Mouse (Mus musculus): ENCODE measurements around the gene Rab27a. TPM values are rescaled to one million over a fixed set of nuclear protein-coding genes. Genes with fewer than 3 reads are reported as not detected.

Rab27a gene
- 10 to 100 TPM; 14.5 to 17.3 TPM for total RNA-seq (2021)
- long read RNA-seq, experiment 1, partial matches to known transcripts, result 2 of 5 reads
- long read RNA-seq, experiment 1, other reads (novel, unspliced or antisense), result 2 of 5 reads
- long read RNA-seq, experiment 2, partial matches to known transcripts, result 1 of 9 reads
- long read RNA-seq, experiment 2, other reads (novel, unspliced or antisense), result 4 of 9 reads

DNA sequence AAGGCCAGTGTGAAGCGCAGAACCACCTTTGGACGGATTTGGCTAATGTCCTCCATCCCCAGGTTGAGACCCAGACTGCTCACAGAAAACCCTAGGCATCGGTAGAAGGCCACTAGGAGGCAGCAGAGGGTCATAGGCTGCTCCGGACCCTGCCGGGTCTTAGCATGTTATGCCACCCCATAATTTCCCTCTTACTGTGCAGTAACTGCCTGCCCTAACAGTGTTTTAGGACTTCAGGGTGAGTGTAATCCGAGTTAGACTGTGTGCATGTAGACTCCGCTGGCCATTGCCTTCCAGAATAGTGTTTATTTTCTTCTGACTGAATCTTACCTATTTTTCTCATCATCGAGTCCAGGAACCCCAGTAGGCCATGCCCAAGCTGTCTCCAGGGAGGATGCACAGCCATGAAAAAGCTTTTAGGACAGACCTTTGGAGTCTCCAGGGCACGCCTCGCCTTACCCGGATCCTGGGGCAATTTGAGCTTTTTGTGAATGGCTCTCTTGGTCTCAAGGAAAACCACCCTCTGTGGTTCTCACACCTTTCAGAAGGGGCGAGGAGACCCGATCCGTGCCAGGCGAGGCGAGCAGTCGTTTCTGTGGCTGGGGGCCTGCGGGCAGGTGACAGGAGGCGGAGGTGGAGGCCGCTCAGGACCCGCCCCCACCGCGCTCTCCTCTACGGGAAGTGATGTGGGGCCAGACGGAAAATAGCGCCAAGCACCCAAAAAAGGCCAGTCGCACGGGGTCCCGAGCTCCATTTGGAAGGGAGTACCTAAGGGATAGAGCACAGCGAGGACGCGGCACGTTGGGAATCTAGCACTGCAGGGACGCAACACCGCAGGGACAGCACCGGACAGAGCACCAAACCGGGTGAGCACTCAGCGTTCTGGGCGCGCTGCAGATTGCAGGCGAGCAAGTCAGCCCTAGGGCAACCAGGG lies at the start of gene Rab27a:
Gene Rab27a (plus strand): TSS at position 709 of the 934 bp plus-strand sequence.
- peak within 1 kb of the TSS; percentile 85 for H3K27ac ChIP-seq
- peak within 1 kb of the TSS; percentile 66 for H3K4me3 ChIP-seq
- peak; percentile 95 for TF ChIP-seq CTCF (conservative IDR thresholded peaks at IDR 0.05)
- peak; percentile 72 to 86 for DNase-seq (ENCODE audit: low spot score in 2 of 2)

DNA sequence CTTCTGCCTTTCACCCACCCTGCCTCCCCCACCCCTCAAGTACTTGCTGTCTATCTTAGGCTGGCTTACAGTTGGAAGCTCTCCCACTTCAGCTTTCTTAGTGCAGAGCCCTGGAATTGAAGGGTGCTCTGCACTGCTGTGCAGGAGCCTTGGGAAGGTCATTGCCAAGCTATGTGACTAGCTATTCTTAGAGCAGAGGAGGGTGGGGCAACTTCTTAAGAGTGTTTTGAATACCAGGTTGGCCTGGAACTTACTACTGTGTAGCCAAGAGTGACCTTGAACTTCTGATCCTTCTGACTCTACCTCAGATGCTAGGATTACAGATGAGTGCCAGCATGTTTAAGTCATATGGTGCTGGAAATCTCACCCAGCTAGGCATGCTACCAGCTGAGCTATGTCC lies 48.5 kb upstream of the Rab27a start:
- no peak for TF ChIP-seq CTCF (conservative IDR thresholded peaks at IDR 0.05)
- no peak for DNase-seq (ENCODE audit: low spot score in 2 of 2)
- Histone ChIP-seq H3K27ac (no peak overlapping the region), H3K4me3 (no peak overlapping the region)

DNA sequence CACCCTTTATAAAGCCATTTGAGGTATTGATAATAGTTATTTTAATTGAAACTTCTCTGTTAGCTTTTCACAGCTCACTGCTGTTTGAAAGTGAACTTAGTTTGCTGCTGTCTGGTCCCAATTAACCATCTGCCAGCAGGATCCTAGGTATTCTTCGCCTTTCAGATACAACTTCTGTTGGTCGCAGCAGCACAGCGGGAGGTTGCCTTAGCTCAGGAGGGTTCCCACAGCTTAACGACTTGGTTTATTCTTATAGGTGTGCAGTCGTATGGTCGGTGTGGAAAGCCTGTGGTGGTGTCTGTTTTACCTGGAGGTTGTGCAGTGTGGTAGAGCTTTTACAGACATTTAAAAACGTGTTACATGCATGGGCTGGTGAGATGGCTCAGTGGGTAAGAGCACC lies 47.8 kb upstream of the Rab27a start:
- Histone ChIP-seq H3K27ac (no peak overlapping the region), H3K4me3 (no peak overlapping the region)
- DNase-seq (ENCODE audit: low spot score in 2 of 2), result no peak
- TF ChIP-seq CTCF (conservative IDR thresholded peaks at IDR 0.05), result no peak

DNA sequence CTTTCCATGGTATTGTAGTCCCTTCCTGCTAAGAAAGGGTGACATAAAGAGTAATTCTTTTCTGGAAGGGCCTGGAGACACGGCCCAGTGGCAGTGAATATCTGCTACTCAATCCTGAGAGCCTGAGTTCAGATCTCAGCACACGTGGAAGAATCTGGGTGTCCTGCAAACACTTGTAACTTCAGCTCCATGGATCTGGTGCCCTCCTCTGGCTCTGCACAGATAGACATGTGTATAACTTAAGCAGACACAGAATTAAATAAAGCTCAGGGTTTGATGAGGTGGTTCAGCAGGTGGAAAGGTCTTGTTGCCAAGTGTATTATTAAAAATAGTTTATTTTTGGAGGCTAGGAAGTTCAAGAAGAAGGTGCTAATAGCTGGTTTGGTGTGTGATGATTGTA lies 44.2 kb upstream of the Rab27a start:
- no peak for DNase-seq (ENCODE audit: low spot score in 2 of 2)
- H3K4me3 ChIP-seq, result no peak overlapping the region
- H3K27ac ChIP-seq, result no peak overlapping the region
- peak; percentile 56 for TF ChIP-seq CTCF (conservative IDR thresholded peaks at IDR 0.05)

DNA sequence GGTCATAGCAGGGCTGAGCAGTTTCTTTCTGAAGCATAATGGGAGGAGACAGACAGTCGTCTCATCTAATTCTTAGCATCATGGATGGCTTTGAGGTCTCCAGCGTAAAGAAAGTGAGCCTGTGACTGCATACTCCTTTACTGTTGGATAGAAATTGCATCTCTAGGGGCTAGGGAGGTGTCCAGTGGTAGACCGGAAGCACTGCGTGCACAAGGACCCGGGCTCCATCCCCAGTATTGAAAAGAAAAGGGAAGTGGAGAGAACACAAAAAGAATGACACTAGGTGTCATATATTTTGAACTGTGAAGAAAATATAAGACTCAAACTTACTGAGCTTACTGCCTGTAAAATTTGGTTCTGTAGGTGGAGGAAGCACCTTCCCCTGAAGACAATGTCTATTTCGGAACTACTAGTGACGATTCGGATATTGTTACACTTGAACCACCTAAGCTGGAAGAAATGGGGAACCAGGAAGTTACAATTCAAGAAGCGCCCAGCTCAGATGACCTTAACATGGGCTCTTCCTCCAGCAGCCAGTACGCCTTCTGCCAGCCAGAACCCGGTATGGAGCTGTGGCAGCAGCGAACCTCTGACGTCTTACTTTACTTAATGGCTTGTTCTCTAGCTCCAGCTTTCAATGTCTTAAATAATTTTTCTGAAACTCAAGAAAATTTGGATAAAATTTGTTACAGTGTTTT lies 43.2 kb upstream of the Rab27a start:
- Histone ChIP-seq H3K4me3 (no peak overlapping the region), H3K27ac (no peak overlapping the region; the same call in 1 of the 2 replicates)
- no peak for TF ChIP-seq CTCF (conservative IDR thresholded peaks at IDR 0.05)
- DNase-seq (ENCODE audit: low spot score in 2 of 2), result no peak

DNA sequence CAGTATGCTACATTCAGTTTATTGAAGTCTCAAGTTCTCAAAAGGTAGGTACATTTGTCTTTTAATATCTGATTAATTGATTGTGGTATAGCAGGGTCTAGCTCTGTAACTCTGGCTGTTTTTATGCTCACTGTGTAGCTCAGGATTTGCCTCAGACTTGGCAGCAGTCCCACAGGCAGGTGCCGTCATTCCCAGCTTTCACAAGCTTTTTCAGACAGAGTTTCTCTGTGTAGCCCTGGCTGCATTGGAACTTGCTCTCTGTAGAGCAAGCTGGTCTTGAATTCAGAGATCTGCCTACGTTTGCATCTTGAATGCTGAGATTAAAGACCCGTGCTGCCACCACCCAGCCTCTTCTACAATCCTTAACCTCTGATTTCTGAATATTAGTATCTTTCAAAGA lies 42.5 kb upstream of the Rab27a start:
- TF ChIP-seq CTCF (conservative IDR thresholded peaks at IDR 0.05), result no peak
- Histone ChIP-seq H3K27ac (peak overlapping the region; percentile 11; the same call in 1 of the 2 replicates), H3K4me3 (no peak overlapping the region)
- DNase-seq (ENCODE audit: low spot score in 2 of 2), result no peak

DNA sequence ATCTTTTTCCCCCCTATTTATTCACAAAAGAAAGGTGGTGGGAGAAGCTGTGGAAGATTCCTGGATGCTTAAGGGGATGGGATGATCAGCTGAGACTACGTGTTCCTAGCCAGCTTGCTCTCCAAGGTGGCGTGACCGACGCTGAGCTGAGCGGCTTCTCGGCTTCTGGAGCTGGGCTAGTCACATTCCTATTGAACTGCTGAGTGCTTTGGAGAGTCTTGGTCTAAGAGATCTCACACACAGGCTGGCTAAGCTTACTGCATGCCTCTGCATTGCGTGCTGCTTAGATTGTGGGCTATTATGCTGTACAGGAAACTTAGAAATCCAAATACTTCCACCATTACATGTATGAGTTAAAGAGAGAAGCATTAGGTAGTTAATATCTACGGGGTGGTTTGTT lies 40.6 kb upstream of the Rab27a start:
- Histone ChIP-seq H3K4me3 (no peak overlapping the region), H3K27ac (no peak overlapping the region)
- no peak for TF ChIP-seq CTCF (conservative IDR thresholded peaks at IDR 0.05)
- no peak for DNase-seq (ENCODE audit: low spot score in 2 of 2)

DNA sequence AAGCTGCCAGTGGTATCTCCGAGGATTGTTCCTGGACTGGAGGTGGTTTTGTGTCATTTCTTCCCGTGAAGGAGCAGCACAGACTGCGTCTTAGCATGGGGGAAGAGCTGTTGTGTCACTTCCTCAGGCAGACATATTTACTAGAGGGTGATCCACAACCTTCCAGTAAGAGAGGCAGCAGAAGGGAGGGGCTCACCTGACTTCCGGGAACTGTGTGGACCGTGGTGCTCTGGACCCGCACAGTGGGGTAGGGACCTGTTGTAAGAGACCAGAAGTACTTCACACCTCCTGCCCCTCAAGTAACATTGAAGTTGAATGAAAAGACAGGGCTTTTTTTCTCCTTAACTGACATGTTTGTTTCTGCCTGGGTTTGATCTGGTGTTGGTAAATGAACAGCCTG lies 39.5 kb upstream of the Rab27a start:
- TF ChIP-seq CTCF (conservative IDR thresholded peaks at IDR 0.05), result no peak
- DNase-seq (ENCODE audit: low spot score in 2 of 2), result no peak
- Histone ChIP-seq H3K27ac (no peak overlapping the region), H3K4me3 (no peak overlapping the region)

DNA sequence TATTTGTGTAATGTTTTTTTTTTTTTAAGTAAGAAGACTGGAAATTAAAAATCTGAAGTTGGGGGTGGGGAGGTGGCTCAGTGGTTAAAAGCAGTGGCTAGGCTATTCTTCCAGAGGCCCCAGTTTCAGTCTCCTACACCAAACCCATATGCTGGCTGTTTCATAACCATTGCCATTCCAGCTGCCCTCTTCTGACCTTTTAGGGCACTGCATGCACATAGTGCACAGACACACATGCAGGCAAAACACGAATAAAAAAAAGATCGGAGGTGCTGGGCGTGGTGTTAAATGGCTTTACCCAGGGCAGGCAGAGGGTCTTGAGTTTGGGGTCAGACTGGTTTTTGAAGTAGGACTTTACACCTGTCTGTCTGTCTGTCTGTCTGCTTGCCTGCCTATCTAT lies 38.5 kb upstream of the Rab27a start:
- Histone ChIP-seq H3K27ac (no peak overlapping the region), H3K4me3 (no peak overlapping the region)
- TF ChIP-seq CTCF (conservative IDR thresholded peaks at IDR 0.05), result peak; percentile 39
- no peak for DNase-seq (ENCODE audit: low spot score in 2 of 2)

DNA sequence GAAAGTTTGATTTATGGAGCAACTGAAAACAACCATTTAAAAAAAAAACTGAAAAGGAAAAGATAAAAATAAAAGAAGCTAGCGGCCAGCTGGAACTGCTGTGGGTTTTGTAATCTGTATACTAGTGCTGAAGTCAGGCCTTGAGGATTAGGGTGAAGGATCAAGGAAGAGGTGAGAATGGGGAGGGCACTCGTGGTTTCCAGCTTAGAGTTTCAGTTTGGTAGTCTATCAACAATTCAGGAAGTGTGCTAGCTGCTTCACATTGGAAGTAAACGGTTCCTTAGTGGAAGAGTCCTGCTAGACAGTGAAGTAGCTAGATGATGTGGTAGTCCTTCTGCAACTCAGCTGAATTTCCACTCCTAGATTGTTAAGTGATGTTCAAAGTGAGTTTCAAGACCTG lies 36.3 kb upstream of the Rab27a start:
- H3K27ac ChIP-seq, result no peak overlapping the region
- H3K4me3 ChIP-seq, result no peak overlapping the region
- DNase-seq (ENCODE audit: low spot score in 2 of 2), result no peak
- no peak for TF ChIP-seq CTCF (conservative IDR thresholded peaks at IDR 0.05)

DNA sequence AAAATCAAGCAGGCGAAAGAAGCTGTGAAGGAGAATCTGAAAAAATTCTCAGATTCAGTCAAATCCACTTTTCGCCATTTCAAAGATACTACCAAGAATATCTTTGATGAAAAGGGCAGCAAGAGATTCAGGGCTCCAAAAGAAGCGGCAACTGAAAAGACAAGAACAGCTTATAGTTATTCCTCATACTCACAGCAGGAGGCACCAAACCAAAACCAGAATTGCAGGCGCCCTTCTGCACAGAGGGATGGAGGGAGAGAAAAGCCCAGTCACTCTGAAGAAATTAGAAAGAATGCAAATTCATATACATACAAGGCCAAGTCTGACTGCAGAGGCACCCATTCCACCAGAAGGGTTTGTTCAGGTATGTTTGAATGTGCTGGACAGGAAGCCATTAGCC lies 32.0 kb upstream of the Rab27a start:
- TF ChIP-seq CTCF (conservative IDR thresholded peaks at IDR 0.05), result peak; percentile 69
- Histone ChIP-seq H3K4me3 (no peak overlapping the region), H3K27ac (0 out of 2 replicates have a peak overlapping the region, but pooled peaks have one; percentile 39)
- DNase-seq (ENCODE audit: low spot score in 2 of 2), result no peak

DNA sequence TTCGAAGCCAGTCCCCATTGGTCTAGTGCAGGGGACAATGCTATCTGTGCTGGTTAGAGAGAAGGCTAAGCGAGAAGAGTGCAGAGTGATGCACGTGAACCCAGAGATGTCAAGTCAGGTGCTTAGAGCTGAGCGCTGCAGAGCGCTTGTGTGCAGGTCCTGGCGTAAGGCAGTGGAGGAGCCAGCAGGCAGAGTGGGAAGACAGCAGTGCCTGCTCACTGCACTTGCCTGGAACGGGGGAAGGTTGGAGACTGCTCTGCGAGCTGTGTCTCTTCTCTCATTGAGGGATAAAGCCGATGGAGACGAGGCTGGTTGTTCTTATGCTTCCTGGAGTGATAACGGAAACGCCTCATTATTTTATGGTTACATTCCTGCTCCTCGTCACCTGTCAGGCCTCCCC lies 29.9 kb upstream of the Rab27a start:
- no peak for TF ChIP-seq CTCF (conservative IDR thresholded peaks at IDR 0.05)
- H3K4me3 ChIP-seq, result no peak overlapping the region
- H3K27ac ChIP-seq, result peak overlapping the region; percentile 62
- DNase-seq (ENCODE audit: low spot score in 2 of 2), result peak; percentile 32 to 57

DNA sequence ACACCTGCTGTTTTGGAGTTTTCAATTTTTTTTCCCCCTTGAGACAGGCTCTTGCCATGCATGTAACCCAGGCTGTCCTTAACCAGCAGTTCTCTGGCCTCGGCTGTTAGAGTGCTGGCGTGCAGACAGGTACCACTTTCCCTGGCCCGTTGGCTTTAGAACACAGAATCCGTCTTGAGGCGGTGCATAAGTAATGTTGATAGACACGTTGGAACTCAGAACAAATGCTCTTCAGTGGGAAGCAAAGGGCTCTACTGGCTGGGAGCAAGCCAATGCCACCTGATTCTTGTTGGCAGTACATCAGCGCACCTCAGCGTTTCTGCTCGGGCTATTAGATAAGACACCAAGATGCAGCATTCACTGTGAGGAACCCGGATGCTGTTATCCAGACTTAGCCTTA lies 24.8 kb upstream of the Rab27a start:
- no peak for DNase-seq (ENCODE audit: low spot score in 2 of 2)
- Histone ChIP-seq H3K4me3 (no peak overlapping the region), H3K27ac (no peak overlapping the region)
- no peak for TF ChIP-seq CTCF (conservative IDR thresholded peaks at IDR 0.05)
